Mouse (Mus musculus) cerebellum, adult 8-10 months (tissue): ENCODE measurements around the gene Adam20.
"Not testable (repeated sequence)": the region's sequence is repeated elsewhere in the genome, so short reads cannot be mapped to it uniquely, and the experiment has no call there.

Experiments
- DNase-seq: peaks from one replicate; pipeline ENCODE4 v3.0.0; 2022

Gene Adam20

DNA sequence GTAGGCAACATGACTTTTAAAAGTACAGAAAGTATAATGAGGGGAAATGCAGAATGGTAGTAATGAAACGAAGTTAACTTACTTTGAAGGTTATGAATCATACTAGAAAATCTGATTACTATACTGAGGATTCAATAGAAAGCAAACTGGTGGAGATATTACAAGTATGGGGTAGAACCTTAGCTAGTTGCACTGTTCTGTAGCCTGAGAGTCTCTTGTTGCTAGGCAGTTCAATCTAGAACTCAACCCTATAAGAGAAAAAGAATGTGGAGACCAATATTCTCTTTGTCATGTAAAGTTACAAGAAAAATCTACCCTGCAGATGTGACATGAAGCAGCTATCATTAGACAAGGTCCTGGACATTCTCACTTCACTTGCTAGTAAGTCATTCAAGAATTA lies at the start of gene Adam20:
Adam20 (plus strand) TSS at position 301 of the 400 bp plus-strand sequence.
- not testable (repeated sequence) for DNase-seq

DNA sequence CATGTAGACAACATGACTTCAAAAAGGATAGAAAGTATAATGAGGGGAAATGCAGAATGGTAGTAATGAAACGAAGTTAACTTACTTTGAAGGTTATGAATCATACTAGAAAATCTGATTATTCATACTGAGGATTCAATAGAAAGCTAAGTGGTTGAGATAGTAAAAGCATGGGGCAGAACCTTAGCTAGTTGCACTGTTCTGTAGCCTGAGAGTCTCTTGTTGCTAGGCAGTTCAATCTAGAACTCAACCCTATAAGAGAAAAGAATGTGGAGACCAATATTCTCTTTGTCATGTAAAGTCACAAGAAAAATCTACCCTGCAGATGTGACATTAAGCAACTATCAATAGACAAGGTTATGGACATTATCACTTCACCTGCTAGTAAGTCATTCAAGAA lies 41.2 kb upstream of the Adam20 start, which contains the start of gene Adam25:
Adam25 (plus strand) TSS at position 301 of the 400 bp plus-strand sequence.
- DNase-seq = not testable (repeated sequence)

DNA sequence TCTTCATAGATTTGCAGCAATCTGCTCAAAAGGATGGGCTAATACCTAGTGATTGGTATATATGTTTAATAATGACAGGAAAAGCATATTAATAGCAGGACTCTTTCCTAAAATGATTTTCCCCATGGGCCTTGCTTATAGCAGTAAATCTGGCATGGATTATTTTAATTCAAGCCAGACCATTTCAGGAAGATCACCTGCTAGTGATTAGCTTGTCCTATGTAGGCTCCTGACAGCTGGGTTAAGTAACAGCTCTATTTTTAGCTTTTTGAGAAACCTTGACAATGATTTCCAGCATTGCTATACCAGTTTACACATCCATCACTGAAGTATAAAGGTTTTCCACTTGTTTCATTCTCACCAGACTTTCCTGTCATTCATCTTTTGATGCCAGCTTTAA lies 9.8 kb upstream of the Adam20 start:
- DNase-seq = no peak

DNA sequence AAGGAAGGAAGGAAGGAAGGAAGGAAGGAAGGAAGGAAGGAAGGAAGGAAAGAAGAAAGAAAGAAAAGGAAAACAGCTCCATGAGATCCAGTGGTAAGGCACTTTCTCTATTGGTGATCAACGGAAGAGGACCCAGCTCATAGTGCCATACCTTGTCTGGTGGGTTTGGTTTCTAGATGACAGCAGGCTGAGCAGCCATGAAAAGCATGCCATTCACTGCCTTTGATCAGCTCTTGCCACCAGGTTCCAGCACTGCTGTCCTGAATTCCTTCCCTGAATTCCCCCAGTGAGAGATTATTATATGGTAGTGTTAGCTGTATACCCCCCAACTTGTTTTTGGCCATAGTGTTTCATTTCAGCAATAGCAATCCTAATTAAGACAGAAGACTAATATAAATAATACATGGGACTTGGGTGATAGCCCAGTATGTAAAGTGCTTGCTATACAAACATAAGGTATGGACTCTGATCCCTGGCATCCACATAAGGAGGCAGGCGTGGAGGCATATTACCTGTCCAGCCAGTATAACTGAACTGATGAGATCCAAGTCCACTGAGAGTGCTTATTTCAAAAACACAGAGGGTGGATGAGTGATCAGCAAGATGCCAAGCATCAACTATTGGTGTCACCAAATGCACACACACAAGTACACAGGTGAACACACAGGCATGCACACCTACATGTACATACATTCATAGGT lies 10.5 kb downstream of the Adam20 start:
- no peak for DNase-seq
